17 mouse cellular contexts compared by ENCODE assay signal in the genomic region with DNA sequence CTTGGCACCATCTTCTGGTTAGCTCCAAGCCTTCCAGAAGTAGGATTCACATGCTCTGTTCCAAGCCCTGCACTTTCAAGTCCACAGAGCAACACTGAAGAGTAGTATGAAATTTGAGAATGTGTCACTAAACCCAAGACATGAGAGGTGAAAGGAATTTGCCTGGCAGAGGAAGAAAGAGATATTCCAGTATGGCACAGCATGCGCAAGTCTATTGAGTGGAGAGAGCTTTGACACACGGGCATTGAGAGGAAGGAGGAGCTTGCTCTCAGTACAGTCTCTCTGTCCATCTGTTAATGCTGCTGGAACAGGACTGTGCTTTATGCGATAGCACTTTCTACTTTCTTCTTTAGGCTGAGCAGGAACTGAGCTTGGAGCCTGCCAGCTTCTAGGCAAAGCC. TPM values are rescaled to one million over a fixed set of nuclear protein-coding genes. Genes with fewer than 3 reads are reported as not detected.
DNase-seq lines count a peak whose midpoint lies in the region; ATAC-seq and TF ChIP-seq lines count a peak whose summit lies in the region.
"Had no signal": no experiment of that assay in that cellular context is flagged by ENCODE, and none has a peak within 500 bp of the region (broad histone marks: within the 10 kb centered on the region; RNA-seq: fewer than 3 reads in every experiment).

No protein-coding gene starts in this region.

- TF ChIP-seq CTCF in heart, adult 2 months (IDR thresholded peaks at IDR 0.05), result no peak
- no peak for TF ChIP-seq CTCF in brain, embryonic 14.5 days (IDR thresholded peaks at IDR 0.05; ENCODE audit: borderline replicate concordance, extremely low read depth, insufficient read depth, insufficient read length)
- TF ChIP-seq CTCF in liver, postnatal 0 days (IDR thresholded peaks at IDR 0.05; ENCODE audit: low read depth), result no peak

- TF ChIP-seq EP300 in heart, adult 2 months (IDR thresholded peaks at IDR 0.05; ENCODE audit: insufficient read depth, low read depth, low read length), result 0 out of 2 replicates have a peak, but pooled peaks have one; percentile 38
- TF ChIP-seq EP300 in liver, postnatal 0 days (IDR thresholded peaks at IDR 0.05; ENCODE audit: low read depth), result no peak

- H3K27me3 ChIP-seq in heart, adult 2 months (ENCODE audit: control insufficient read depth, insufficient read depth, low read length), result no peaks in the 10 kb centered on the region
- no peaks in the 10 kb centered on the region for H3K27me3 ChIP-seq in heart, embryonic 11.5 days (ENCODE audit: control insufficient read depth, insufficient read depth, low read length)
- no peaks in the 10 kb centered on the region for H3K27me3 ChIP-seq in heart, embryonic 16.5 days (ENCODE audit: control insufficient read depth, insufficient read depth, low read length)
- no peaks in the 10 kb centered on the region for H3K27me3 ChIP-seq in liver, postnatal 0 days (ENCODE audit: insufficient read depth, low read length)
- H3K27me3 ChIP-seq: forebrain, embryonic 15.5 days; hindbrain, embryonic 12.5 days; limb, embryonic 15.5 days; neural tube, embryonic 12.5 days had no signal

- intact Hi-C loops in heart, adult 2 months (cut with DNase I), result no loop called here

- no peak overlapping the region for H3K27ac ChIP-seq in heart, adult 2 months
- no peak overlapping the region for H3K27ac ChIP-seq in heart, embryonic 11.5 days (ENCODE audit: low read depth, low read length)
- H3K27ac ChIP-seq in heart, embryonic 16.5 days (ENCODE audit: low read length), result peak overlapping the region; percentile 34
- H3K27ac ChIP-seq in liver, postnatal 0 days (ENCODE audit: low read depth), result no peak overlapping the region
- H3K27ac ChIP-seq: forebrain, embryonic 15.5 days; hindbrain, embryonic 12.5 days; limb, embryonic 15.5 days; midbrain, embryonic 10.5 days; neural tube, embryonic 12.5 days had no signal

- no peak overlapping the region for H3K4me2 ChIP-seq in heart, embryonic 11.5 days
- no peak overlapping the region for H3K4me2 ChIP-seq in heart, embryonic 16.5 days (ENCODE audit: low read depth, low read length)
- no peak overlapping the region for H3K4me2 ChIP-seq in liver, postnatal 0 days (ENCODE audit: low read depth, low read length)
- H3K4me2 ChIP-seq: forebrain, embryonic 15.5 days; hindbrain, embryonic 12.5 days; limb, embryonic 15.5 days; neural tube, embryonic 12.5 days had no signal

- no peak overlapping the region for H3K4me3 ChIP-seq in heart, adult 2 months
- H3K4me3 ChIP-seq in heart, embryonic 11.5 days (ENCODE audit: low read depth, low read length), result no peak overlapping the region
- no peak overlapping the region for H3K4me3 ChIP-seq in heart, embryonic 16.5 days (ENCODE audit: low read length)
- H3K4me3 ChIP-seq in liver, postnatal 0 days (ENCODE audit: low read depth, low read length), result no peak overlapping the region
- H3K4me3 ChIP-seq: erythroblast, embryonic 14.5 days; forebrain, embryonic 15.5 days; hindbrain, embryonic 12.5 days; limb, embryonic 15.5 days; midbrain, embryonic 10.5 days; neural tube, embryonic 12.5 days had no signal

- H3K4me1 ChIP-seq in heart, adult 2 months (ENCODE audit: control insufficient read depth, insufficient read depth, low read length), result peaks cover 27% of the 10 kb centered on the region
- H3K4me1 ChIP-seq in heart, embryonic 11.5 days (ENCODE audit: control insufficient read depth, insufficient read depth, low read length), result peaks cover 12% of the 10 kb centered on the region; the same call in 1 of the 2 replicates
- peaks cover 39% of the 10 kb centered on the region for H3K4me1 ChIP-seq in heart, embryonic 16.5 days (ENCODE audit: control insufficient read depth, insufficient read depth, low read length)
- 0 out of 2 replicates have a peak, but pooled peaks cover 3% of the 10 kb centered on the region for H3K4me1 ChIP-seq in liver, postnatal 0 days (ENCODE audit: insufficient read depth)
- H3K4me1 ChIP-seq: hindbrain, embryonic 12.5 days; midbrain, embryonic 10.5 days; neural tube, embryonic 12.5 days had no signal

- TF ChIP-seq POLR2A in heart, adult 2 months (IDR thresholded peaks at IDR 0.05; ENCODE audit: insufficient read depth, low read depth, low read length), result no peak
- no peak for TF ChIP-seq POLR2A in brain, embryonic 14.5 days (IDR thresholded peaks at IDR 0.05; ENCODE audit: borderline replicate concordance, extremely low read depth, insufficient read depth, insufficient read length, poor library complexity, severe bottlenecking)

- 51% methylated on average over 3 of the region's 3 CpGs for WGBS in heart, adult 2 months
- WGBS in heart, embryonic 11.5 days (ENCODE audit: insufficient replicate concordance), result 73% methylated on average over 3 of the region's 3 CpGs
- WGBS in heart, embryonic 16.5 days, result 49% methylated on average over 3 of the region's 3 CpGs
- 78% methylated on average over 3 of the region's 3 CpGs for WGBS in liver, postnatal 0 days (ENCODE audit: insufficient replicate concordance)

- H3K79me2 ChIP-seq in heart, adult 2 months (replicated peaks; ENCODE audit: control insufficient read depth, insufficient read depth, low read length), result peaks cover 16% of the 10 kb centered on the region

- peaks cover 32% of the 10 kb centered on the region for H3K36me3 ChIP-seq in heart, adult 2 months (ENCODE audit: control insufficient read depth, insufficient read depth, low read length)
- H3K36me3 ChIP-seq in heart, embryonic 11.5 days (ENCODE audit: control insufficient read depth, insufficient read depth, low read length), result no peaks in the 10 kb centered on the region
- H3K36me3 ChIP-seq in heart, embryonic 16.5 days (ENCODE audit: control insufficient read depth, insufficient read depth), result no peaks in the 10 kb centered on the region
- no peaks in the 10 kb centered on the region for H3K36me3 ChIP-seq in liver, postnatal 0 days (replicated peaks; ENCODE audit: insufficient read depth, low read length)
- H3K36me3 ChIP-seq: hindbrain, embryonic 12.5 days; limb, embryonic 15.5 days; midbrain, embryonic 10.5 days; neural tube, embryonic 12.5 days had no signal

- H3K9me3 ChIP-seq in heart, embryonic 11.5 days (replicated peaks; ENCODE audit: control insufficient read depth, low read length), result no peaks in the 10 kb centered on the region
- H3K9me3 ChIP-seq in heart, embryonic 16.5 days (replicated peaks; ENCODE audit: control insufficient read depth, low read length), result no peaks in the 10 kb centered on the region
- no peaks in the 10 kb centered on the region for H3K9me3 ChIP-seq in liver, postnatal 0 days (ENCODE audit: low read length)
- H3K9me3 ChIP-seq: forebrain, embryonic 15.5 days; hindbrain, embryonic 12.5 days; limb, embryonic 15.5 days; midbrain, embryonic 10.5 days; neural tube, embryonic 12.5 days had no signal

- peak in 1 of 2 experiments; percentile 10 for DNase-seq in heart, adult 2 months
- DNase-seq in brain, embryonic 14.5 days (ENCODE audit: low read depth), result peak; percentile 9
- DNase-seq in lung, postnatal 25 days (ENCODE audit: low spot score), result peak; percentile 12
- no peak for DNase-seq in layer of hippocampus, postnatal 10 days (ENCODE audit: low spot score in 2 of 2)
- no peak for DNase-seq in liver, postnatal 0 days
- DNase-seq: adrenal gland, postnatal 25 days; cerebellum, postnatal 14 days; kidney, postnatal 4 days; thymus, postnatal 36 days had no signal

- H3K9ac ChIP-seq in heart, adult 2 months (ENCODE audit: low read depth, low read length), result no peak overlapping the region
- H3K9ac ChIP-seq in heart, embryonic 11.5 days (ENCODE audit: low read depth, low read length), result no peak overlapping the region
- no peak overlapping the region for H3K9ac ChIP-seq in heart, embryonic 16.5 days (ENCODE audit: low read length)
- H3K9ac ChIP-seq in liver, postnatal 0 days (replicated peaks), result no peak overlapping the region
- H3K9ac ChIP-seq: forebrain, embryonic 15.5 days; hindbrain, embryonic 12.5 days; limb, embryonic 15.5 days; neural tube, embryonic 12.5 days had no signal

- ATAC-seq in heart, embryonic 11.5 days (replicated peaks; ENCODE audit: insufficient number of reproducible peaks, low FRiP score, low TSS enrichment), result no peak
- ATAC-seq in heart, embryonic 16.5 days (replicated peaks; ENCODE audit: extremely low read depth, insufficient read depth, low FRiP score), result peak; percentile 57; the same call in 1 of the 2 replicates
- ATAC-seq in liver, postnatal 0 days, result no peak
- ATAC-seq: forebrain, embryonic 15.5 days had no signal

RNA-seq across cellular contexts. Expression of a gene that starts 7.0 kb away (rescaled TPM):
- total RNA-seq in heart, adult 2 months (2021), result 10 to 100 TPM; 17.4 to 17.5 TPM
- 14.1 and 18.6 TPM in 2 replicates for polyA plus RNA-seq in heart, adult 2 months (2012; rRNA removed)
- 7.6 and 7.9 TPM in 2 replicates for polyA plus RNA-seq in heart, embryonic 11.5 days (2014; fragmentation: Nextera tagmentation; extraction: Ambion mirVana)
- polyA plus RNA-seq in brain, embryonic 14.5 days (2012; rRNA removed), result 28.4 and 38.1 TPM in 2 replicates
- 7.8 and 8.7 TPM in 2 replicates for polyA plus RNA-seq in heart, embryonic 16.5 days (2015; fragmentation: Nextera tagmentation; extraction: Ambion mirVana)
- 10 to 100 TPM; 47.4 to 52.0 TPM for total RNA-seq in layer of hippocampus, postnatal 10 days (2021)
- polyA plus RNA-seq in liver, postnatal 0 days (2015; fragmentation: Nextera tagmentation; extraction: Ambion mirVana), result 3.0 and 3.5 TPM in 2 replicates

RNA-seq across cellular contexts. Expression of a gene that starts 7.1 kb away (rescaled TPM):
- total RNA-seq in heart, adult 2 months (2021), result 10 to 100 TPM; 19.6 to 23.1 TPM
- 10.7 and 16.7 TPM in 2 replicates for polyA plus RNA-seq in heart, adult 2 months (2012; rRNA removed)
- polyA plus RNA-seq in heart, embryonic 11.5 days (2014; fragmentation: Nextera tagmentation; extraction: Ambion mirVana), result 4.9 and 5.4 TPM in 2 replicates
- 5.6 and 5.7 TPM in 2 replicates for polyA plus RNA-seq in brain, embryonic 14.5 days (2012; rRNA removed)
- polyA plus RNA-seq in heart, embryonic 16.5 days (2015; fragmentation: Nextera tagmentation; extraction: Ambion mirVana), result 7.9 and 8.3 TPM in 2 replicates
- total RNA-seq in layer of hippocampus, postnatal 10 days (2021), result 10 to 100 TPM; 11.1 to 12.3 TPM
- polyA plus RNA-seq in liver, postnatal 0 days (2015; fragmentation: Nextera tagmentation; extraction: Ambion mirVana), result 4.1 TPM in 2 replicates

Comparison
In these comparisons a context has a peak if more than half of its experiments do, and no peak if none do; other contexts are left out.
1. DNase-seq: peak in brain, embryonic 14.5 days (single experiment) and lung, postnatal 25 days (single experiment); none in layer of hippocampus, postnatal 10 days (0 of 2) and liver, postnatal 0 days (single experiment).